Mouse (Mus musculus) myocyte (in vitro differentiated cells): ENCODE results near the gene Pla2g12a. TPM values are rescaled to one million over a fixed set of nuclear protein-coding genes. Genes with fewer than 3 reads are reported as not detected.

ENCODE experiments used
- H3K27me3 ChIP-seq: one replicate; pipeline ENCODE4 v1.6.1; 2011; ENCODE audit not compliant: control insufficient read depth, insufficient read depth, insufficient read length
- H3K36me3 ChIP-seq: one replicate; pipeline ENCODE4 v1.6.1; 2011; ENCODE audit not compliant: control insufficient read depth, insufficient read depth
- H3K4me2 ChIP-seq: one replicate; pipeline ENCODE4 v1.6.1; 2011; ENCODE audit warnings: low read depth, control low read depth
- H3K4me3 ChIP-seq: one replicate; pipeline ENCODE4 v1.5.1; 2011; ENCODE audit warnings: mild to moderate bottlenecking, control low read depth, moderate library complexity
- H3K79me2 ChIP-seq: one replicate; pipeline ENCODE4 v1.6.1; 2011; ENCODE audit not compliant: control insufficient read depth, insufficient read depth
- H3ac ChIP-seq: one replicate; pipeline ENCODE4 v1.6.1; 2011; ENCODE audit not compliant: control insufficient read depth, insufficient read length
- CEBPB ChIP-seq: IDR thresholded peaks from 2 replicates; pipeline ENCODE4 v1.6.1; 2011; ENCODE audit warnings: mild to moderate bottlenecking, moderate library complexity; ENCODE audit not compliant: poor library complexity, insufficient read depth, severe bottlenecking
- E2F4 ChIP-seq: IDR thresholded peaks from one replicate; pipeline ENCODE4 v1.6.1; 2011; ENCODE audit warnings: mild to moderate bottlenecking, control low read depth, moderate library complexity; ENCODE audit not compliant: insufficient read depth
- MAX ChIP-seq: IDR thresholded peaks from one replicate; pipeline ENCODE4 v1.6.1; 2011; ENCODE audit warnings: low read depth, mild to moderate bottlenecking, control low read depth
- MYOD1 ChIP-seq, 3 experiments: IDR thresholded peaks; one replicate each; pipeline ENCODE4 v1.6.1; 2011; ENCODE audit warnings: control low read depth in 2 of 3, low read depth in 2 of 3, mild to moderate bottlenecking in 2 of 3, moderate library complexity in 1 of 3; ENCODE audit not compliant: insufficient read length in 2 of 3, control insufficient read depth in 1 of 3
- MYOG ChIP-seq, 3 experiments: IDR thresholded peaks; one replicate each; pipeline ENCODE4 v1.6.1; 2011; ENCODE audit warnings: control low read depth in 2 of 3, low read depth in 2 of 3, mild to moderate bottlenecking in 2 of 3; ENCODE audit not compliant: insufficient read length in 2 of 3, control insufficient read depth in 1 of 3, insufficient read depth in 1 of 3
- POLR2A ChIP-seq: IDR thresholded peaks from one replicate; pipeline ENCODE4 v1.6.1; 2011; ENCODE audit warnings: low read depth, mild to moderate bottlenecking, control low read depth, moderate library complexity; ENCODE audit not compliant: insufficient read length
- POLR2AphosphoS2 ChIP-seq: IDR thresholded peaks from one replicate; pipeline ENCODE4 v1.6.1; 2011; ENCODE audit warnings: low read depth, control low read depth; ENCODE audit not compliant: insufficient read length
- REST ChIP-seq: IDR thresholded peaks from one replicate; pipeline ENCODE4 v1.6.1; 2011; ENCODE audit warnings: mild to moderate bottlenecking, control low read depth, moderate library complexity; ENCODE audit not compliant: insufficient read depth, insufficient read length
- SRF ChIP-seq: IDR thresholded peaks from one replicate; pipeline ENCODE4 v1.6.1; 2011; ENCODE audit warnings: low read depth; ENCODE audit not compliant: control insufficient read depth, insufficient read length
- TCF12 ChIP-seq: IDR thresholded peaks from one replicate; pipeline ENCODE4 v1.6.1; 2011; ENCODE audit warnings: mild to moderate bottlenecking, control low read depth; ENCODE audit not compliant: poor library complexity, insufficient read depth, severe bottlenecking
- TCF3 ChIP-seq: IDR thresholded peaks from one replicate; pipeline ENCODE4 v1.6.1; 2011; ENCODE audit warnings: low read depth, control low read depth; ENCODE audit not compliant: insufficient read length
- USF1 ChIP-seq: IDR thresholded peaks from one replicate; pipeline ENCODE4 v1.6.1; 2011; ENCODE audit warnings: low read depth, mild to moderate bottlenecking, control low read depth, moderate library complexity
- polyA plus RNA-seq: library from polyadenylated mRNA; unstranded; fragments of >200 nt; fragmentation: generic; extraction: Trizol; gene quantifications from one replicate; pipeline ENCODE4 v1.2.1, GENCODE M21; 2012; ENCODE audit warnings: missing spikeins

Gene Pla2g12a
- polyA plus RNA-seq, 1 experiment, result 31.3 TPM

- TF ChIP-seq CEBPB, result no peak
- TF ChIP-seq REST, result no peak
- no peak for TF ChIP-seq MYOG (IDR thresholded peaks at IDR 0.05; ENCODE audit: control insufficient read depth in 1 of 3, insufficient read depth in 1 of 3, insufficient read length in 2 of 3, low read depth in 2 of 3)
- no peak for TF ChIP-seq TCF3
- no peak for TF ChIP-seq MAX
- TF ChIP-seq POLR2AphosphoS2, result no peak
- TF ChIP-seq TCF12, result no peak
- no peak for TF ChIP-seq E2F4
- TF ChIP-seq SRF, result no peak
- no peak for TF ChIP-seq USF1
- no peak for TF ChIP-seq POLR2A
- no peak for TF ChIP-seq MYOD1 (IDR thresholded peaks at IDR 0.05; ENCODE audit: control insufficient read depth in 1 of 3, insufficient read length in 2 of 3, low read depth in 2 of 3)
- Histone ChIP-seq H3ac (no peak overlapping the region), H3K4me3 (no peak overlapping the region), H3K79me2 (no peaks in the 10 kb centered on the region), H3K36me3 (no peaks in the 10 kb centered on the region), H3K27me3 (no peaks in the 10 kb centered on the region), H3K4me2 (no peak overlapping the region)
These were observed 65.4 kb downstream of the Pla2g12a start for GRCm38 (mm10) chr3:129943813-129944212.

Other genes starting within 250 kb of the Pla2g12a start
- gene Egf, start 123.3 kb upstream of the Pla2g12a start, polyA plus RNA-seq, result 0.38 TPM
- not detected for gene Lrit3, start 74.6 kb upstream of the Pla2g12a start, polyA plus RNA-seq
- gene Rrh, start 56.0 kb upstream of the Pla2g12a start, polyA plus RNA-seq, result not detected
- gene Gar1, start 47.2 kb upstream of the Pla2g12a start, polyA plus RNA-seq, result 89.0 TPM
- not detected for gene Cfi, start 42.7 kb upstream of the Pla2g12a start, polyA plus RNA-seq
- 12.7 TPM for gene Casp6, start 22.8 kb downstream of the Pla2g12a start, polyA plus RNA-seq
- 19.7 TPM for gene Mcub, start 91.6 kb downstream of the Pla2g12a start, polyA plus RNA-seq
- gene Sec24b, start 182.9 kb downstream of the Pla2g12a start, polyA plus RNA-seq, result 21.4 TPM